Mouse (Mus musculus): ENCODE measurements around the gene Nme3. TPM values are rescaled to one million over a fixed set of nuclear protein-coding genes. Genes with fewer than 3 reads are reported as not detected.

The Nme3 gene
- polyA plus RNA-seq, 1 experiment from 2014 or later = 37.8 TPM

DNA sequence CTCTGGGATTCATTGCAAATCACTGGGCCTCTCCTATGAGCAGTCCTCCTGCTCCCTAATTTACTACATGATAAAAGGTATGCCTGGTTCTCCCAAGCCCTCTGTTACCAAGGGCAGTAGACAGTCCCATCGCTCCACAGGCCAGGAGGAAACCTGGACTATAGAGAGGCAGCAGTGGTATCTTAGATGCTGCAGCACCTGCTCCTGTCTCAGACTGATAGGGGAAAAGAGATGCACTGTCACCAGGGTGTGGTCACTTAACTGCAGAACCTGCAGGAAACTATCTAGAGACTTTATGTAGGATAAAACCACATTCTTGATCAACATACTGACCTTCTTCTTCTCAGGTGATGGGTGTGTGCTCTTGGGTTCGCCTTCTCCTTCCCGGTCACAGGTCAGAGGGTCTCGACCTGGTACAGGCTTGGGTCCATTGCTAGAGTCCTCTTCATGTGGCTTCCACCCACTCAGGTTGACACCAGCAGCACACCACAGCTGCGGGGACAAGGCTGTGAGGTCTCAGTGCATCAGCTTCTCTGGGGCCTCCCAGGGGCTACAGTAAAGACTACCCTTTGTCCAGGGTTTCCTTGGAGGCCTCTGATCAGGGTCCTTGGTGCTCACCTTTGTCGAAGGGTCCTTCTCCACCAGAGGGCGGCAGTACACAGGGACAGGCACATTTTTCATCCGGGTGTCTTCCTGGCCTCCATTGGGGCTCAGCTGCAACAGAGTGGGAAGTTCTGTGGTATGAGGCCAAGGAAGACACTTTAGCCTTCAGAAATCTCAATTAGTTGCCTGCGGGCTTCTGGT is 6.6 kb downstream of the Nme3 start:
- Histone ChIP-seq H3K4me1 (ENCODE audit: insufficient read depth) (peaks cover 14% of the 10 kb centered on the region), H3K9me3 (ENCODE audit: low read length) (no peaks in the 10 kb centered on the region), H3K9ac (replicated peaks) (no peak overlapping the region; the same call in 1 of the 2 replicates), H3K4me2 (ENCODE audit: low read depth, low read length) (peak overlapping the region; percentile 56), H3K36me3 (replicated peaks; ENCODE audit: insufficient read depth, low read length) (peaks cover 94% of the 10 kb centered on the region), H3K27me3 (ENCODE audit: insufficient read depth, low read length) (no peaks in the 10 kb centered on the region), H3K4me3 (ENCODE audit: low read depth, low read length) (no peak overlapping the region), H3K27ac (ENCODE audit: low read depth) (peak overlapping the region; percentile 89)
- WGBS (ENCODE audit: insufficient replicate concordance) = 51% methylated on average over 9 of the region's 9 CpGs
- TF ChIP-seq CTCF (IDR thresholded peaks at IDR 0.05; ENCODE audit: low read depth) = peak; percentile 75
- TF ChIP-seq EP300 (IDR thresholded peaks at IDR 0.05; ENCODE audit: low read depth) = peak; percentile 99
- DNase-seq (peak; percentile 75), ATAC-seq (peak; percentile 98)

DNA sequence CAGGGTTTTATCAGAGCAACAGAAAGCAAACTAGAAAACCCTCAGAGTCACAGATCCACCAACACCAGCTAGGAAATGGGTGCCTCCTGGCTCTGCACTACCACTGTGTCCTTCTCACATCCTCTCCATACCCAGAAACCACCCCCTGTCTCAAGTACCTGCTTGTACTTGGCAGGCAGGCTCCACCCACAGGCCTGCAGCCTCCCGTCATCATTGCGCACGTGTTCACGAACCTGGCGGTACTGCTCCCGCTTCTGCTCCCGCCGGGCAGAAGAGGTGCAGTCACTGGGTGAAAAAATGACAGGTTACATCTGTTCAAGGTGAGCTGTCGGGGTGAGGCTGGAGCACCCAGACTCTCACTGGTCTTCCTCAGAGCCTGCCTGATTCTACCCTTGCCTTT is 7.5 kb downstream of the Nme3 start:
- Histone ChIP-seq H3K9ac (replicated peaks) (0 out of 2 replicates have a peak overlapping the region, but pooled peaks have one; percentile 3), H3K36me3 (replicated peaks; ENCODE audit: insufficient read depth, low read length) (peaks cover 93% of the 10 kb centered on the region), H3K27me3 (ENCODE audit: insufficient read depth, low read length) (no peaks in the 10 kb centered on the region), H3K4me1 (ENCODE audit: insufficient read depth) (peaks cover 14% of the 10 kb centered on the region), H3K27ac (ENCODE audit: low read depth) (peak overlapping the region; percentile 89), H3K9me3 (ENCODE audit: low read length) (no peaks in the 10 kb centered on the region), H3K4me3 (ENCODE audit: low read depth, low read length) (no peak overlapping the region), H3K4me2 (ENCODE audit: low read depth, low read length) (no peak overlapping the region)
- TF ChIP-seq EP300 (IDR thresholded peaks at IDR 0.05; ENCODE audit: low read depth) = no peak
- no peak for TF ChIP-seq CTCF (IDR thresholded peaks at IDR 0.05; ENCODE audit: low read depth)
- no peak for ATAC-seq
- no peak for DNase-seq
- WGBS (ENCODE audit: insufficient replicate concordance) = 93% methylated on average over 9 of the region's 9 CpGs

DNA sequence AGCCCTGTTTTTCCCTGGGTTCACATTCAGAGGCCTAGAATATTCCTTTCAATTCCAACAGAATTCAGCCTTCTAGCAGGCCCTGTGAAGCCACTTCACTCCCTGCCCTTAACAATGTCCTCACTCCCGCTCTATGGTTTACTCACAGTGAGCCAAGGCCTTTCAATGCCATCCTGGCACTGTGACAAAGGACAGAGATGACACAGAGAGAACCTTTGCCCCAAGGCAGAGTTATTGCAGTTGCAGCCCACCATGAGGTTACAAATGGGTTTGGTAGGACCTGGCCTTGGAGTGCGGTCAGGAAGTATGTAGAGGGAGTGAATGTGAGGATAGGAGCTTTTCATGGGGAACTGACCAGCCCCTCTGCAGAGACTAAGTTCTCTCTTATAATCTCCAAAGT is 11.3 kb downstream of the Nme3 start:
- Histone ChIP-seq H3K9me3 (ENCODE audit: low read length) (no peaks in the 10 kb centered on the region), H3K4me1 (ENCODE audit: insufficient read depth) (peaks cover 6% of the 10 kb centered on the region; the same call in 1 of the 2 replicates), H3K36me3 (replicated peaks; ENCODE audit: insufficient read depth, low read length) (peaks cover 88% of the 10 kb centered on the region), H3K9ac (replicated peaks) (no peak overlapping the region; the same call in 1 of the 2 replicates), H3K27ac (ENCODE audit: low read depth) (peak overlapping the region; percentile 18; the same call in 1 of the 2 replicates), H3K4me3 (ENCODE audit: low read depth, low read length) (no peak overlapping the region), H3K4me2 (ENCODE audit: low read depth, low read length) (no peak overlapping the region), H3K27me3 (ENCODE audit: insufficient read depth, low read length) (no peaks in the 10 kb centered on the region)
- DNase-seq = no peak
- TF ChIP-seq CTCF (IDR thresholded peaks at IDR 0.05; ENCODE audit: low read depth) (no peak), EP300 (IDR thresholded peaks at IDR 0.05; ENCODE audit: low read depth) (no peak)
- peak; percentile 8; the same call in 1 of the 2 replicates for ATAC-seq
- 92% methylated on average over 2 of the region's 2 CpGs for WGBS (ENCODE audit: insufficient replicate concordance)

DNA sequence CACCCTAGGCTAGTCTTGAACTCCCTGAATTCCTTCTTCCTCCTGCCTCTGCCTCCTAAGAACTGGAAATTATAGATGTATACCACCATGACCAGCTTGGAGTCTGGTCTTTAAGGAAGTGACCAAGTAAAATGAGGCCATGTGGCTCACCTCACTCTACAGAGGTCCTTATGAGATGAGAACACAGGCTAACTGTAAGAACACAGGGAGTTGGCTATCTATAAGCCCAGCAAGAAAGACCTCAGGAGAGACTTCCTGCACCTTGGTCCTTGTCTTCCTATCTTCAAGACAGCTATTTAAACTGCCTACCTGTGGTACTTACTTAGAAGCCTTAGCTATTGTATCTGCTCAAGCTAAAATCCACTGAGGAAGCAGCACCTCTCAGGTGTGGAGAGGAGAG is 17.7 kb downstream of the Nme3 start:
- H3K27ac ChIP-seq (ENCODE audit: low read depth) = no peak overlapping the region
- TF ChIP-seq CTCF (IDR thresholded peaks at IDR 0.05; ENCODE audit: low read depth) (no peak), EP300 (IDR thresholded peaks at IDR 0.05; ENCODE audit: low read depth) (no peak)
- H3K4me1 ChIP-seq (ENCODE audit: insufficient read depth) = no peaks in the 10 kb centered on the region
- no peak overlapping the region for H3K4me3 ChIP-seq (ENCODE audit: low read depth, low read length)
- DNase-seq (no peak), ATAC-seq (no peak)
- no peak overlapping the region for H3K9ac ChIP-seq (replicated peaks)
- H3K4me2 ChIP-seq (ENCODE audit: low read depth, low read length) = no peak overlapping the region
- H3K36me3 ChIP-seq (replicated peaks; ENCODE audit: insufficient read depth, low read length) = peaks cover 86% of the 10 kb centered on the region
- H3K27me3 ChIP-seq (ENCODE audit: insufficient read depth, low read length) = no peaks in the 10 kb centered on the region
- H3K9me3 ChIP-seq (ENCODE audit: low read length) = no peaks in the 10 kb centered on the region

DNA sequence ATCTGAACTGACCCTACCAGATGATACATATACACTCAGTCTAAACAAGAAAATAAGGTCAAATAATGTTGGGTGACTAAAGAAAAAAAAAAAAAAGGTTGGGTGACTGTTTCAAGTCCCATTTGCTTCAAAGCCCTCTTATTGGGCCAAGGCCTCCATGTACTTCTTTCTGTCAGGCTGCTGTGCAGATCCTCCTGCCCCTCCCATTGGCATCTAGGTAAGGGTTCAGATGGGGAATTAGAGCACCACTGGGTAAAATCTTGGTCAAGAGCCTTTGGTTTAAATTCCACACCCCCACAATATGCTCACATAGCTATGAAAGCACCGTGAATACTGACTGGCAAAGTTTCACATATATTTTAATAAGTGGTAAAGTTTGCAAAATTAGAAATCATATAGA is 26.9 kb downstream of the Nme3 start:
- H3K9me3 ChIP-seq (ENCODE audit: low read length) = no peaks in the 10 kb centered on the region
- H3K27ac ChIP-seq (ENCODE audit: low read depth) = no peak overlapping the region
- no peak overlapping the region for H3K4me2 ChIP-seq (ENCODE audit: low read depth, low read length)
- no peaks in the 10 kb centered on the region for H3K4me1 ChIP-seq (ENCODE audit: insufficient read depth)
- DNase-seq (no peak), ATAC-seq (no peak)
- H3K36me3 ChIP-seq (replicated peaks; ENCODE audit: insufficient read depth, low read length) = peaks cover 70% of the 10 kb centered on the region
- TF ChIP-seq EP300 (IDR thresholded peaks at IDR 0.05; ENCODE audit: low read depth) (no peak), CTCF (IDR thresholded peaks at IDR 0.05; ENCODE audit: low read depth) (no peak)
- H3K4me3 ChIP-seq (ENCODE audit: low read depth, low read length) = no peak overlapping the region
- no peaks in the 10 kb centered on the region for H3K27me3 ChIP-seq (ENCODE audit: insufficient read depth, low read length)
- 86% methylated on average over 1 of the region's 1 CpGs for WGBS (ENCODE audit: insufficient replicate concordance)
- H3K9ac ChIP-seq (replicated peaks) = no peak overlapping the region

DNA sequence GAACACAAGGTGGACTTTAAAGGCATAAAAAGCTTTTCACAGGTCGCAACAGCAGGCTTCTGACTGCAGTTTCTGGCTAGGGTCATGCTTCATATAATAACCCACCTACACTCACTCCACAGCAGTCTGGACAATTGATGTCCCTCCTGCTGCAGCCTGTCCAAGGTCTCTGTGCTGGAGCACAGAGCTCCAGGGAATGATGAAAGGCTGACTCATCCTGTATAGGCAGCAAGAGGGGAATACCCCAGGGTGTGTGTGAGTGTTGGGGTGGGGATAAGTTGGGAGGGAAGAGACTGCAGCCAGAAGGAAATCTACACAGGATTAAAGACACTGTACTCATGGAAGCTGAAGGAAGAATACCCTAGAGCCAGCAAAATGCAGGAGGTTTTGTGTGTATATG is 33.2 kb downstream of the Nme3 start:
- Histone ChIP-seq H3K36me3 (replicated peaks; ENCODE audit: insufficient read depth, low read length) (peaks cover 24% of the 10 kb centered on the region), H3K4me1 (ENCODE audit: insufficient read depth) (peaks cover 3% of the 10 kb centered on the region; the same call in 1 of the 2 replicates), H3K4me2 (ENCODE audit: low read depth, low read length) (no peak overlapping the region), H3K27ac (ENCODE audit: low read depth) (no peak overlapping the region), H3K27me3 (ENCODE audit: insufficient read depth, low read length) (no peaks in the 10 kb centered on the region), H3K9ac (replicated peaks) (no peak overlapping the region), H3K4me3 (ENCODE audit: low read depth, low read length) (no peak overlapping the region), H3K9me3 (ENCODE audit: low read length) (no peaks in the 10 kb centered on the region)
- TF ChIP-seq CTCF (IDR thresholded peaks at IDR 0.05; ENCODE audit: low read depth) (no peak), EP300 (IDR thresholded peaks at IDR 0.05; ENCODE audit: low read depth) (no peak)
- 74% methylated on average over 1 of the region's 1 CpGs for WGBS (ENCODE audit: insufficient replicate concordance)
- no peak for DNase-seq
- no peak for ATAC-seq
